Mouse (Mus musculus) heart, adult 18-20 months (tissue): Measurements from ENCODE around the gene Sfxn1. TPM values are rescaled to one million over a fixed set of nuclear protein-coding genes. Genes with fewer than 3 reads are reported as not detected.

Source experiments
- DNase-seq, 2 experiments: peaks; one replicate each; pipeline ENCODE4 v3.0.0; 2021 to 2022; ENCODE audit warnings: mixed read lengths in 1 of 2
- total RNA-seq, 2 experiments: library from RNA; stranded (reverse); gene quantifications; 2 replicates each; pipeline ENCODE4 v1.2.3; 2021

The Sfxn1 gene
- total RNA-seq, 2 experiments from 2014 or later, result 6.2 to 10.4 TPM

DNA sequence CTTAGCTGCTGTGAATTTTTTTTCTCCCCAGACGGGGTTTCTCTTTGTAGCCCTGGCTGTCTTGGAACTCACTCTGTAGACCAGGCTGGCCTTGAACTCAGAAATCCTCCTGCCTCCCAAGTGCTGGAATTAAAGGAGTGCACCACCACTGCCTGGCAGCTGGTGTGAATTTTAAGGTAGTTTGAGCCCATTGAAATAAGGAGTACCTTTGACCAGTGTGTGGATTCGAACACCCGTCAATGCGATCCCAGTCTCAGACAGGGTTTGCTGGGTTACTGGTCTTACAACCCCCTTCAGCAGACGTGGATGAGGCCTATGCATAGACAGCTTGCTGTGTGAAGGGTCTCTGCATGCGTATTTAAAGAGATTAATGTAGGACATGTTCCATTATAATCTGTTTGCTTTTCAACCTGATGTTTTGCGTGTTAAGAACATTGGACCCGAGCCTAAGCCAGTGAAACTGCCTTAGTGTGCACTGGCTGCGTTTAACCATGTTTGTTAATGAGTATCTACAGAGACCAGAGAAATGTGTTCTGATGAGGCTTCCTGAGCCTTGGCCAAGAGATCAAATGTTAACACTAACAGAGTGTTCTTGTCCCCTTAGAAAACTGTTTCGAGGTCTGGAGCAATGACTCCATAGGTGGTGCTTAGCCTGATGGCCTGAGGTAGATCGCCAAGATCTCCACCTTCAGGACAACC, 5.2 kb downstream of the Sfxn1 start:
- no peak for DNase-seq

GRCm38 (mm10) chr13:54077470-54078174, 6.0 kb downstream of the Sfxn1 start:
- no peak for DNase-seq

GRCm38 (mm10) chr13:54079782-54080759, 8.4 kb downstream of the Sfxn1 start:
- DNase-seq, result peak; percentile 35

DNA sequence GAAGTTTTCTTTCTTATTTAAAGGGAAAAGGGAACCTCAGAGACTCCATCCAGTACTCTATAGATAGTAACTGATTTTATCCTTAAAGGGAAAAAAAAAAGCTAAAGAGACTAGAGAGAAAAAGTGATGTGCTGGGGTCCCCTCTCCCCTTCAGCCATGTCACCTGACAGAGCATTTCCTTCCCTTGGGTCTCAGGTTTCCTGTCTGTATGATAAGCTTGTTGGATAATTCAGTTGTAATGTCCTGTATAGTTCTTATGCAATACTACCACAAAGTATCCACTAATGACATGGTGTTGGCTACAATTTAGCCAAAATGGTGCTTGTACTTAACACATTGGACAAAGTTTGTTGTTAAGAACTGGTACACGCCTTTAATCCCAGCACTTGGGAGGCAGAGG, 9.1 kb downstream of the Sfxn1 start:
- DNase-seq, result no peak

GRCm38 (mm10) chr13:54082946-54083345, 11.3 kb downstream of the Sfxn1 start:
- no peak for DNase-seq

- DNase-seq, result no peak
Observed at GRCm38 (mm10) chr13:54084178-54084577, 12.5 kb downstream of the Sfxn1 start.

GRCm38 (mm10) chr13:54084826-54085225, 13.2 kb downstream of the Sfxn1 start:
- no peak for DNase-seq

DNA sequence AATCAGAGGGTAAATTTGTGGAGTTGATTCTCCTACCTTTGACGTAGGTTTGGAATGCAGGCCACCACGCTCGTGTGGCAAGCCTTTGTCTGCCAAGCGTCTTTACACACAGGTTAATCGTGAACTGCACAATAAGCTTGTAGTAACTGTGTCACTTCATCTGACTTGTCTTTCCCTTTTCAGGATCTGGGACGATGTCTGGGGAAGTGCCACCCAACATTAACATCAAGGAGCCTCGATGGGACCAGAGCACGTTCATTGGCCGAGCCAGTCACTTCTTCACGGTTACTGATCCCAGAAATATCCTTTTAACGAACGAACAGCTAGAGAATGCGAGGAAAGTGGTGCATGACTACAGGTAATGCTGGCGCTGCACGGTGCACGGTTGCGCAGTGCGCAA, 13.6 kb downstream of the Sfxn1 start:
- DNase-seq, result no peak

DNA sequence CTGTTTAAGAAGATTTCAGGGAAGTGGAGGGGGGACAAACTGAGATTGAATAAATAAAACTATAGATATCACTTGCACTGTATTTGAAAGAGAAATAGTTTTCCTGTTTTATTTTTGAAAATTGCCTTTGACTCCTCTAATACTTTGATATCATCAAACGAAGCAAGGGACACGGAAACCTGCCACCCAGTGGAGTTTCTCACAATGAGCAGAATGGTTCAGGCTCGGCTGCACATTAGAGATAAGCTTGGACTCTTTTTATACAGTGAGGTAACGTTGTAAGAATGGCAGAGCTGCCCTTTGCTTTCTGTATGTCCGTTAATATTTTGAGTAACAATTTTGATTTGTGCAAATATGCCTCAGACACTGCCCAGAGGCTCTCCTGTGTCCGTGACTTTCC, 20.1 kb downstream of the Sfxn1 start:
- DNase-seq, result no peak

DNA sequence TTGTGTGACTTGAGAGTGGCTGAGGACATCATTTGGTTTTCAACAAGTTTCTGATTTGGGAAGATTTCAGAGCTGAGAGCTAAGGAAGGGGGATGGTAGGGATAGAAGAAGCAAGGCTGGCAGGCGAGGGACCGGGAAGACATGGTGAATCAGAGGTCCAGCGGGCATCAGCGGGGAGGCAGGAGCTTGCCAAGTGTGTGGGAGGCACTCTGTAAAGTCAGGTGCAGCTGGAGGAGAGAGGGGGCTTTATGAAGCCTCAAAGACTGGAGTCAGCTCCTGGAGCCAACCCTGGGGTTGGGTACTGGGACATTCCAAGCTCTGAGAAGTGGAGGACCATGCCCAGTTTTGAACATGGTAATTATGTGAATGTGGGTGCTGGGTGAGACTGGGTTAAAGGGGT, 22.7 kb downstream of the Sfxn1 start:
- DNase-seq, result no peak

DNA sequence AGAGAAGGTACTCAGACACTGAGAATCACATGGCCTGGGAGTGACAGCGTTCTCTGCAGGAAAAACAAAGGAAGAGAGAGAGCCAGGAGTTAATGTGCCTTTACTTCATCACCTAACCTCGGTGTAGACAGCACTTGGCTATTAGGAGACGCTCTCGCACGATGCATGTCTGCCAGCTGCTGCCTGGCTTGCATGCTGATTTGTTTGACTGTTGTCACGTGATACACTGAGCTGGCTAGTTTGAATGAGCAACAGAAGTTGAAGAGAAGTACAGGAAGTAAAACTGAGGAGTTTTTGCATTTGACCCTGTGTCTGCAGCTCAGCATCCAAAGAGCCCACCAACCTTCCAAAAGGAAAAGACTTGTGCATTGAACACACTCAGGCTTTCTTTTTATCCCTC, 23.3 kb downstream of the Sfxn1 start:
- DNase-seq, result no peak

GRCm38 (mm10) chr13:54095721-54096120, 24.1 kb downstream of the Sfxn1 start:
- DNase-seq, result no peak

GRCm38 (mm10) chr13:54097227-54097626, 25.6 kb downstream of the Sfxn1 start:
- DNase-seq, result no peak

DNA sequence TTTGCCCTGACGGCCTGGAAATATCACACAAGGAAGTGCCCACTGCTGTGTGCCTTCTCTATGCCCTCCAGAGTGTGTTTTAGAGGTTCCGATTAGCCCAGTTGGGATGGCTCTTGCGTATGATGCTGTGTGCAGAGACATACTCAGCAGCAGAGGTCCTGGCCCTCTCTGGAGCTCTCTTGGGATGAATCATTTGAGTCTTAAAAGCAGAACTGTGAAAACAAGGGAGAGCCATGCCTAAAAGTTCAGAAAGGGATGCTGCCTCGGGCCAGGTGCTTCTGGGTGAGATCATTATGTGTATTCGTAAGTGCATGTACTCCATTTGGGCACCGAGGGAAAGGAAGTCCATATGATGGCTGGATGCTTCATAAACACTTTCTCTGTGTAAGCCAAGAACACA, 26.1 kb downstream of the Sfxn1 start:
- DNase-seq, result no peak

DNA sequence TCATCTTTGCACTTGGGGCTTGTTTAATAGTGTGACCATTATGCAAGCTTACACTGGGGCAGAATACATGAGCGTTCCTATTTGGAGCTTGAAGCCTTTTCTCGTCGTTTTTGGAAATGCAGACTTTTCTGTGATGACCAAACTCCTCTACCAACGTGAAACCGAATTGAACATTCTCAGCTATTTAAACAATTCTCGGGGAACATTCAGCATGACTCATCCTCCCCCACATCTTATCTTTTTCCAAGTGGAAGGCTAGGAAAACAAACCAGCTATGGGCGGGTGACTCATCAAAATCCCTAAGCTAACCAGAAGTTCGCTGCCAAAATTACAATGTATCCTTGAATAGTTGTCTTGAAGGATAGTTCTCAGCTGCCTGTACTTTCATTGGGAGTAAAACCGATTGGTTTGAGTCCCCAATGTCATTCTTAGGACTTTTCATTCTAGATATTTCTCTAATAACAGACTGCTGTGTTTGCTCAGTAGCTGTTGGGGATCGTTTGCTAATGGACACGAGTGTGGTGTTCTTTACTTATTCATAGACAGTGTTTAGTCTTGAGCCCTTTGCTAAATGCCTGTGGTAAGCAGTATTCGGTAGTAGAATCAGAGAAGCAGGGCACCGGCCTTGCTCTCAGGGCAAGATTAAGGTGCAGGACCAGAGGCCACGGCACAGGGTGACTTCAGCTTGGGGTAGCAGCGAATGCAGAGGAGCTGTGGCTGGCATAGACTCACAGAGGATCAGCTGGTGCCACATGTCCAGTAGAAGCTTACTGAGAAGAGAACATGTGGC, 29.6 kb downstream of the Sfxn1 start:
- DNase-seq, result peak; percentile 67 to 83

DNA sequence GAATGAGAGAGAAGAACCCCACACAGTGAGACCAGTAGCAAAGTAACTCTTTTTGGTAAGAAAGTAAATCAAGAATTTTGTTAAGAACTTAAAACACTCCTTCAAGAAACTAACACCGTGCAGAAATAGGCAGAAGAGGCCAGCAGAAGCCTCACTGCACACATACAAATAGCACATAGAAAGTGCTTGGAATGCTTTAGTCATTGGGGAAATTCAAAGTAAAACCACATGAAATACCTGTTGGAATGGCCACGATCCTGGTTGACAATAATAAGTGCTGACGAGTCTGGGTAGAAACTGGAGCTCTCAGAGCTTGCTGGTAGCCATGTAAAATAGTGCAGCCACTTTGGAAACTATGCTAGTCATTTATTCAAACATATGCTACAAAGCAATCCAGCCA, 30.4 kb downstream of the Sfxn1 start:
- DNase-seq, result no peak

DNA sequence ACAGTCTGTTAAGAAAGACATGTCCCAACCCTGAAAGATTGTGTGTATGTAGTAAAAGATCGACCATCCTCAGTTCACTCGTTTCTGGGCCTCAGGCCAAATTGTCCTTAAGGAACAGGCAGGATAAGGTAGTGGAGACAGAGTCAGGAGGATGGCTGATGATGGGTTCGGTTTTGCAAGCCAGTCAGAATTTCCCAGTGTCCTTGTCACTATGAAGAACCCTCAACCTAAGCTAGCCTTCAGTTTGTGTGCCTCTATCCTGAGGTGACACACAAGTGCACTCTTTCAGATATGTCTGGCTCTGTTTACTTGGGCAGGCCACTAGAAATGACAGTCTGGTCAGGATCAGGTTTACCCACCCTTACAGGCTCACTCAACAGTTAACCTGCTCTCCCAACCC, 31.6 kb downstream of the Sfxn1 start:
- DNase-seq, result no peak

DNA sequence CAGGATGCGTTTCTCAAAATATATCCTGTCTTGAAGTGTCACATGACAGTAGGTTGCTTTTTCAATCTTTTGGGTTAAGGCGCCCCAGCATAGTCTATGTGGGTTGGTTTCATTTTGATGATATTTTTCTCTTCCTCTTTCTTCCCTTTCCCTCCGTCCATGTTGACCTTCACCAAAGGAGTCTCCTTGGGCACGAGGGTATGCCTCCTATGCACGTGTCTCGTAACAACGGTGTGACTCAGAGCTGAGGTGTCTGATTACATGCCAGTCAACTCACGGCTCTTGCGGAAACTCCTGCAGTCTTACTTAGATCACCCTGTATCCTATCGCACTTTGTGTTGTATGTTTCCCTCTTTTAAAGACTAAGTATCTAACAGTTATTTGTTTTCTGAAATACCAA, 32.2 kb downstream of the Sfxn1 start:
- DNase-seq, result no peak

- peak; percentile 72 to 88 for DNase-seq
Observed at GRCm38 (mm10) chr13:54113819-54114550, 42.3 kb downstream of the Sfxn1 start.

- DNase-seq, result no peak
Observed at GRCm38 (mm10) chr13:54114931-54115330, 43.3 kb downstream of the Sfxn1 start.

DNA sequence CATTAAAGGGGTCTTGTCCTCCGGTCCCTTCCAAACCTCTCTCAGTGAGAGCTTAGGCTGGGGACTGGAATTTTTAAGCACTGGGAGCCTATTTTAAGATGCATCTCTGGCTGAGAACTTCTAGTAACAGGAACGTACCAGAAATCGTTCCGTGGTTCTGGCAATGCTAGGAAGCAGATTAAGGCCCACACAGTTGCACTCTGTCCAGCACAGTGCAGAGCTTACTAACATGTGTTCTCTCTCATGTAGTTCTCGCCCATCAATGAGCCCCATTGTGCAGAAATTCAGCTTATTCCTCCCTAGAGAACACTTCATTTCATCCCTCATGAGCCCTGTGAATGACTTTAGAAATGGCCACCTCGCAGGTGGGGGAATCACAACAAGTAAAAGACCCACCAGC, 44.1 kb downstream of the Sfxn1 start:
- DNase-seq, result no peak
